Mouse (Mus musculus) midbrain, embryonic 14.5 days (tissue): ENCODE measurements around the gene Cd180. TPM values are rescaled to one million over a fixed set of nuclear protein-coding genes. Genes with fewer than 3 reads are reported as not detected.

Source experiments
- ATAC-seq: fragments of 200-750 bp; cut with Nextera tagmentation; 2 replicates; pipeline ENCODE4 v1.8.0; 2017; ENCODE audit warnings: moderate number of reproducible peaks, moderate library complexity; ENCODE audit not compliant: low FRiP score, low TSS enrichment
- DNase-seq: peaks from one replicate; pipeline ENCODE4 v3.0.0-alpha.2; 2015
- H3K27ac ChIP-seq: fragments of 300-500 bp; sonication (generic); replicated peaks from 2 replicates; pipeline ENCODE4 v1.5.1; 2014; ENCODE audit warnings: mild to moderate bottlenecking, low read depth, low read length, moderate library complexity
- H3K27me3 ChIP-seq: fragments of 300-500 bp; sonication (generic); 2 replicates; pipeline ENCODE4 v1.6.1; 2014; ENCODE audit warnings: low read length, control low read depth, mixed read lengths; ENCODE audit not compliant: control insufficient read depth, insufficient read depth
- H3K36me3 ChIP-seq: fragments of 300-500 bp; sonication (generic); 2 replicates; pipeline ENCODE4 v1.6.1; 2014; ENCODE audit warnings: low read length, control low read depth; ENCODE audit not compliant: control insufficient read depth, insufficient read depth
- H3K4me1 ChIP-seq: fragments of 300-500 bp; sonication (generic); 2 replicates; pipeline ENCODE4 v1.6.1; 2014; ENCODE audit warnings: mild to moderate bottlenecking, antibody characterized with exemption, low read length, control low read depth; ENCODE audit not compliant: control insufficient read depth, insufficient read depth
- H3K4me2 ChIP-seq: fragments of 300-500 bp; sonication (generic); 2 replicates; pipeline ENCODE4 v1.6.1; 2014; ENCODE audit warnings: mild to moderate bottlenecking, low read length, moderate library complexity
- H3K4me3 ChIP-seq: fragments of 300-500 bp; sonication (generic); replicated peaks from 2 replicates; pipeline ENCODE4 v1.5.1; 2014; ENCODE audit warnings: low read depth, low read length
- H3K9ac ChIP-seq: fragments of 300-500 bp; sonication (generic); replicated peaks from 2 replicates; pipeline ENCODE4 v1.6.1; 2014; ENCODE audit warnings: mild to moderate bottlenecking, low read length, moderate library complexity
- H3K9me3 ChIP-seq: fragments of 300-500 bp; sonication (generic); 2 replicates; pipeline ENCODE4 v1.6.1; 2016; ENCODE audit warnings: low read length, control low read depth, mixed read lengths; ENCODE audit not compliant: control insufficient read depth
- WGBS: fragments of 180-500 bp; shearing (Covaris S2); extraction: QIAGEN DNeasy Blood & Tissue Kit; methylation state at CpG from one replicate; pipeline ENCODE4 v1.1.7; 2014; 5-methylcytosine and 5-hydroxymethylcytosine counted together
- polyA plus RNA-seq: library from polyadenylated mRNA; unstranded; fragments of >200 nt; fragmentation: Nextera tagmentation; extraction: Ambion mirVana; gene quantifications from 2 replicates; pipeline ENCODE4 v1.2.1, GENCODE M21; 2014

Cd180 gene
- polyA plus RNA-seq, 1 experiment from 2014 or later: 1.0 TPM

DNA sequence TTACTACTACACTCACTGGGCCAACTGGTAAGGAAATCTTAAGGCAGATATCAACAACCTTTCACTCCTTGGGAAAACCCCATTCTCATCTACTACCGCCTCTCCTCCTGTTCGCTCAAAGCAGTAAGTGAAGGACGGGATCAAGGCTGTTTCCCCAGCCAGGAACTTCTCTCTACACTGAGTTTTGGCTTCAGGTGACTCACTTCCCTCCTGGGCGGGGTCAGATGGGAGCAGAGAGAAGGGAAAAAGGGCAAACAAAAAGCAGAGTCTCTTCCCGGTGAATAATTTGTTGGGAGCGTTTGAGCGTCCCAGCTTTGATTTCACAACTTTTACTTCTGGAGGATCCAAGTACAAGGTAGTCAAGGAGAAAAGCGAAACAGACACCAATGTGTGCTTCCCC is 62.7 kb downstream of the Cd180 start:
- H3K9ac ChIP-seq: no peak overlapping the region
- ATAC-seq (no peak), DNase-seq (no peak)
- peaks cover 21% of the 10 kb centered on the region for H3K36me3 ChIP-seq
- no peak overlapping the region for H3K4me2 ChIP-seq
- H3K4me1 ChIP-seq: no peaks in the 10 kb centered on the region
- no peaks in the 10 kb centered on the region for H3K27me3 ChIP-seq
- H3K27ac ChIP-seq: no peak overlapping the region
- WGBS: 97% methylated on average over 8 of the region's 8 CpGs
- no peaks in the 10 kb centered on the region for H3K9me3 ChIP-seq
- H3K4me3 ChIP-seq: no peak overlapping the region

DNA sequence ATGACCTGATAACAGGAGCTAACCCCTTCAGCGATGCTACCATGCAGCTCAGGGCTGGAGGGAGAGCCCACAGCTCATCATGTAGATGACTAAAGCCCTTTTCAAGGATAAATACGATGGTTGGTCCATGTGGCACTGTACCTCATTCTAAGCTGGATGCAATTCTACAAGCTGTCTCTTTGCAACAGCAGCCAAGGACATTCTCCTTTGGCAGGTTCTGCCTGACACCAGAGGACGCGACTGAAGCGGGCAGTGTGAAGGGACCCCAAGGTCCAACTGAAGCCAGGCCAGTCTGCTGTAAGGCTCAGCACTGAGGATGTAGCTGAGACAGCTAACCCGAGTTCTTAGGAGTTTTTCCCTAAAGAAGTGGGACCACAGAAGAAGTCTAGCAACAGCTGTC is 64.7 kb downstream of the Cd180 start:
- no peaks in the 10 kb centered on the region for H3K9me3 ChIP-seq

DNA sequence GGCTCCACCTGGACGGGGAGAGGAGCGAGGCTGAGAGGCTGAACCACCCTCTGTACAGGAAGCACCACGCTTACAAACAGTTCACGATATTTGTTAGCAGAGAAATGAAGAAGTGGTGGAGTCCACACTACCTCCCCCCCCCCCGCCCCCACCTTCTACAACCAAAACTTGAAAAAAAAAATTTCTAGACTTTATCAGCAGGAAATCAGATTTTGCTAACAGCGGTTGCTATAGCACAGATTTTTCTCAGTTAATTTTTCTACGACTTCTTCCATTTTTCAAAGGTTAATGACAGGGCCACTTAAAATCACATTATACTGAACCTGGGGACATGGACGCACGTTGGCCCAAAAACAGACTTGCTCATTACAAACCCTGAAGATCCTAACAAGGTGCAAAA is 68.1 kb downstream of the Cd180 start:
- H3K9me3 ChIP-seq: no peaks in the 10 kb centered on the region
- H3K27ac ChIP-seq: no peak overlapping the region
- no peak overlapping the region for H3K9ac ChIP-seq
- no peak for ATAC-seq
- no peak for DNase-seq
- H3K4me2 ChIP-seq: no peak overlapping the region
- peaks cover 16% of the 10 kb centered on the region for H3K36me3 ChIP-seq
- 88% methylated on average over 9 of the region's 9 CpGs for WGBS
- peaks cover 15% of the 10 kb centered on the region for H3K4me1 ChIP-seq
- H3K27me3 ChIP-seq: no peaks in the 10 kb centered on the region
- no peak overlapping the region for H3K4me3 ChIP-seq

More for the DNA sequence above, 64.7 kb downstream of the Cd180 start:
- Histone ChIP-seq H3K4me3 (no peak overlapping the region), H3K9ac (no peak overlapping the region), H3K36me3 (peaks cover 18% of the 10 kb centered on the region), H3K4me2 (no peak overlapping the region), H3K27me3 (no peaks in the 10 kb centered on the region), H3K4me1 (no peaks in the 10 kb centered on the region), H3K27ac (no peak overlapping the region)
- WGBS: 93% methylated on average over 6 of the region's 6 CpGs
- DNase-seq: no peak
- no peak for ATAC-seq

DNA sequence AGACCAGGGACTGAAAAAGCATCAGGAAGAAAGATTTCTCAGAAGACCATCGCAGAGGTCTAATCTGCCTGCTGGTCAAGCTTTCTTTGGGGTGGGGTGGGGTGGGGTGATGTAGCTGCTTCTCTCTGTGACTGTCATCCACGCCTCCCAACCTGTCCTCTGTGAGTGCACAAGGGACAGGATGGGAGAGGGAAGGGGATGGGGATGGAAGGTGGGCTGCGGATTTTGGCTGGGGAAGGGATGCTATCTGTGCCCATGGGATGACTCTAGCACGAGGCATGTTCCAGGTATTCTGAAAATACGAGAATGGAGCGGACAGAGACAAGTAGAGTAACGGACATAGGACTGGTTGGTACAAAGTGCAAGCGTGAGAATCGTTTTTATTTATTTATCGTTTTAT is 68.8 kb downstream of the Cd180 start:
- no peak overlapping the region for H3K27ac ChIP-seq
- no peak overlapping the region for H3K9ac ChIP-seq
- no peak overlapping the region for H3K4me2 ChIP-seq
- H3K36me3 ChIP-seq: peaks cover 16% of the 10 kb centered on the region
- WGBS: 95% methylated on average over 10 of the region's 10 CpGs
- ATAC-seq (no peak), DNase-seq (no peak)
- no peaks in the 10 kb centered on the region for H3K27me3 ChIP-seq
- H3K4me3 ChIP-seq: no peak overlapping the region
- no peaks in the 10 kb centered on the region for H3K9me3 ChIP-seq
- H3K4me1 ChIP-seq: peaks cover 15% of the 10 kb centered on the region

DNA sequence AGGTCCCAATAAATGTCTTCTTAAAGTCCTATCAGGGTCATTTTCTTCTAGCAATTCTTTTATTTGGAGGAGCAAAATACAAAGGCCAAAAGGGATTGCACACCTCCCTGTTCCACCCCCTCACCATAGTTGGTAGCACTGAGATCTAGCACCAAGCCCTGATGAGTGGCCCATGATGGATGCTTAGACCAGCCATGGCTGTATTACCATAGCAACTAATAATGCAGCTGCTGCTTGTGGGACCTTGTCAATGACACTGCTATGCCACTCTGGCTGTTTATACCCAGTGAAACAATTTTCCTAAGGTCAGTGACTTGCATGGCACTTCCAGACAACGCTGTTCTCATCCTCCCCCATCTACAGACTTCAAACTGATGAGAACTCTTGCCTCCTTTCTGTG is 70.9 kb downstream of the Cd180 start:
- Histone ChIP-seq H3K9ac (no peak overlapping the region), H3K4me1 (peaks cover 15% of the 10 kb centered on the region), H3K4me2 (no peak overlapping the region), H3K4me3 (no peak overlapping the region), H3K27me3 (no peaks in the 10 kb centered on the region), H3K9me3 (no peaks in the 10 kb centered on the region), H3K27ac (no peak overlapping the region), H3K36me3 (0 out of 2 replicates have a peak, but pooled peaks cover 4% of the 10 kb centered on the region)
- no peak for ATAC-seq
- no peak for DNase-seq
- 81% methylated on average over 1 of the region's 1 CpGs for WGBS

DNA sequence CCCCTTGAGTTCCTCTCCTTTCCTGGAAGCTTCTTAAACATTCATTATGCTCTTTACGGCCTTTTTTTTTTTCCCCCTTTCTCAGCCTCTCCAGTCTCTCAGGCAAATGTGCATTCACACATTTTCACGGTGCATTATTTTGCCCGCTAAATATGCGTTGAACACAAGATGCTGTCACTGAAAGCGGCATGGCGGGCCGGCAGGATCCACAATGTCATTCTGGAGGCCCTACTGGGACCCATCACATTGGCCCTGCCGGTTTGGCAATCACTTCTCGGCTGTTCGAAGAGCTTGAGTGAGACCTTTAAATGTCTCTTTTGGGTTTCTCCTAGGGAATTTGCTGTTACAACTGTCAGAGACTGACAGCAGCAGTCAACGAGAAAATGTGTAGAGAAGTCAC is 71.9 kb downstream of the Cd180 start:
- peak; percentile 63 for DNase-seq
- Histone ChIP-seq H3K36me3 (0 out of 2 replicates have a peak, but pooled peaks cover 4% of the 10 kb centered on the region), H3K4me2 (no peak overlapping the region), H3K9ac (no peak overlapping the region), H3K9me3 (no peaks in the 10 kb centered on the region), H3K27me3 (no peaks in the 10 kb centered on the region), H3K4me1 (peaks cover 15% of the 10 kb centered on the region), H3K27ac (no peak overlapping the region), H3K4me3 (no peak overlapping the region)
- ATAC-seq: no peak
- WGBS: 20% methylated on average over 11 of the region's 11 CpGs

DNA sequence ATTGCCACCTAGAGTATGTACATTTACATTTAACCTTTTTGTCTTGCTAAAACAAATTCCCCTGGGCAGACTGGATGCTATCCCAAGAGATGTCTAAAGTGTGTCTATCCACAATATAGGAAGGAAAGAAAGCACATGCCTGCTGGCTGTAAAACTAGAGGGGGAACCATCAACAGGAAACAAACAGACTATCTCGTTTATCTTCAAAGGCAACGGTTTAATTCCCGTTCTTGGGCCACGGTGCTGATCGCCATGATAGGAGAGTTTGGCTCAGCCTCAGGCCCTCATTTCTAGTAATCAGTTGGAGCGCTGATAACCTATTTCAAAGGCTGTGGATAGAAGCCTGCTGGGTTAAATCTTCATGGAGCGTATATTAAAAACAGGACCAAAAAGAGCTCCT is 73.8 kb downstream of the Cd180 start:
- 67% methylated on average over 7 of the region's 7 CpGs for WGBS

DNA sequence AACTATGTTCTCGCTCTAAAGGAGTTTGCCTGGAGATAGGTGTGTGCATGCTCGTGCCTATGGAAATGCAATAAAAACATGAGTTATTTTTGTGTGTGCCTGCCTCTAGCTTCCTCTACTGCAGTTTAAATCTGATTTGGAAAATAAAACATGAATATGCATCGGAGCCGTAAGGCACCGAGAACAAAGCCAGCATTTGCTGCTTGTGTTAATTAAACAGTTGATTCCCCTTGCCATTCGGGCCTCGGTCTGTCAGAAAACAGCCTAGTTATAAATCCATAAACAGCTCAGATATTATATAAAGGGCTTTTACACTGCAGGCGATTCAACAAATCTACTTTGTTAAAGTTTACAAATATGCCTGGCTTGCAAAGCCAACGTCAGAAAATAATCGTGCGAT is 75.2 kb downstream of the Cd180 start:
- Histone ChIP-seq H3K4me1 (peaks cover 15% of the 10 kb centered on the region), H3K36me3 (no peaks in the 10 kb centered on the region), H3K9me3 (no peaks in the 10 kb centered on the region), H3K4me3 (no peak overlapping the region), H3K4me2 (no peak overlapping the region), H3K27me3 (no peaks in the 10 kb centered on the region), H3K27ac (no peak overlapping the region), H3K9ac (no peak overlapping the region)
- ATAC-seq (no peak), DNase-seq (peak; percentile 48)
- WGBS: 76% methylated on average over 11 of the region's 11 CpGs

More for the DNA sequence above, 73.8 kb downstream of the Cd180 start:
- Histone ChIP-seq H3K27ac (no peak overlapping the region), H3K9ac (no peak overlapping the region), H3K27me3 (no peaks in the 10 kb centered on the region), H3K4me1 (peaks cover 15% of the 10 kb centered on the region), H3K4me2 (no peak overlapping the region), H3K4me3 (no peak overlapping the region), H3K36me3 (no peaks in the 10 kb centered on the region), H3K9me3 (no peaks in the 10 kb centered on the region)
- DNase-seq (no peak), ATAC-seq (no peak)

DNA sequence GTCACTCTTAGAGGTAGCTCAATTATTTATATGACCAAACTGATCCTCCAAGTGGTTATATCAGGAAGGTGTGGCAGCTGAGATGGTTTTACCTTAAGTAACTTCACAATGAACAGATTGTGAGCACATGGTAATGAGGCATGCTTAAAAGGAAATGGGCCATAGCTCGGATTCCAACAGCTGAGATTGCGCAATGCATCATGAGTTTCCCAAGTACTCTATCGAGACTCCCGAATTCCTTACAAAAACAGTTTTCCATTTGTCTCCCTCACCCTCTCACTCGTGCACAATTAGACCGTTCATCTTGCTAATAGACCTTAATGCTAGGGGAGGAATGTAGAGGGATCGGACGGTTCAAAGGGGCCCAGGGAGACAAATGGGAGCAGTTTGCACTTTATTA is 76.8 kb downstream of the Cd180 start:
- no peaks in the 10 kb centered on the region for H3K27me3 ChIP-seq
- H3K4me2 ChIP-seq: no peak overlapping the region
- H3K4me3 ChIP-seq: no peak overlapping the region
- ATAC-seq (no peak), DNase-seq (no peak)
- H3K9me3 ChIP-seq: no peaks in the 10 kb centered on the region
- H3K9ac ChIP-seq: no peak overlapping the region
- peaks cover 6% of the 10 kb centered on the region for H3K4me1 ChIP-seq
- 92% methylated on average over 8 of the region's 8 CpGs for WGBS
- 0 out of 2 replicates have a peak, but pooled peaks cover 3% of the 10 kb centered on the region for H3K36me3 ChIP-seq
- H3K27ac ChIP-seq: no peak overlapping the region
